Mouse (Mus musculus) limb, embryonic 11.5 days (tissue): ENCODE data around the gene Hpse2. TPM values are rescaled to one million over a fixed set of nuclear protein-coding genes. Genes with fewer than 3 reads are reported as not detected.

Source experiments
- ATAC-seq: fragments of 200-750 bp; cut with Nextera tagmentation; 2 replicates; pipeline ENCODE4 v1.8.0; 2017; ENCODE audit warnings: low read depth; ENCODE audit not compliant: insufficient number of reproducible peaks, low FRiP score, low TSS enrichment
- DNase-seq: peaks from one replicate; pipeline ENCODE4 v3.0.0-alpha.2; 2015; ENCODE audit warnings: low spot score
- H3K27ac ChIP-seq: fragments of 300-500 bp; sonication (generic); replicated peaks from 2 replicates; pipeline ENCODE4 v1.5.1; 2014; ENCODE audit warnings: low read depth, mild to moderate bottlenecking, low read length
- H3K27me3 ChIP-seq: fragments of 300-500 bp; sonication (generic); 2 replicates; pipeline ENCODE4 v1.6.1; 2014; ENCODE audit warnings: mild to moderate bottlenecking, low read length, mixed read lengths; ENCODE audit not compliant: control insufficient read depth, insufficient read depth
- H3K36me3 ChIP-seq: fragments of 300-500 bp; sonication (generic); 2 replicates; pipeline ENCODE4 v1.6.1; 2014; ENCODE audit warnings: mild to moderate bottlenecking, low read length, moderate library complexity, mixed read lengths; ENCODE audit not compliant: control insufficient read depth, insufficient read depth
- H3K4me1 ChIP-seq: fragments of 300-500 bp; sonication (generic); 2 replicates; pipeline ENCODE4 v1.6.1; 2014; ENCODE audit warnings: low read length, mixed read lengths; ENCODE audit not compliant: control insufficient read depth, insufficient read depth
- H3K4me2 ChIP-seq: fragments of 300-500 bp; sonication (generic); 2 replicates; pipeline ENCODE4 v1.6.1; 2014; ENCODE audit warnings: low read depth, mild to moderate bottlenecking, moderate library complexity; ENCODE audit not compliant: severe bottlenecking
- H3K4me3 ChIP-seq: fragments of 300-500 bp; sonication (generic); 2 replicates; pipeline ENCODE4 v1.5.1; 2014; ENCODE audit warnings: low read depth, low read length
- H3K9ac ChIP-seq: fragments of 300-500 bp; sonication (generic); 2 replicates; pipeline ENCODE4 v1.6.1; 2014; ENCODE audit warnings: mild to moderate bottlenecking, low read length
- H3K9me3 ChIP-seq: fragments of 300-500 bp; sonication (generic); 2 replicates; pipeline ENCODE4 v1.6.1; 2016; ENCODE audit warnings: low read length; ENCODE audit not compliant: control insufficient read depth
- WGBS: fragments of 180-500 bp; shearing (Covaris S2); extraction: QIAGEN DNeasy Blood & Tissue Kit; methylation state at CpG from one replicate; pipeline ENCODE4 v1.1.7; 2014; 5-methylcytosine and 5-hydroxymethylcytosine counted together
- polyA plus RNA-seq: library from polyadenylated mRNA; unstranded; fragments of >200 nt; fragmentation: Nextera tagmentation; extraction: Ambion mirVana; gene quantifications from 2 replicates; pipeline ENCODE4 v1.2.1, GENCODE M21; 2014

The Hpse2 gene
- polyA plus RNA-seq, 1 experiment from 2014 or later: 5.8 TPM

GRCm38 (mm10) chr19:42922610-42923009 lies 465.5 kb downstream of the Hpse2 start:
- ATAC-seq (no peak), DNase-seq (peak; percentile 48)
- H3K27me3 ChIP-seq: no peaks in the 10 kb centered on the region
- no peak overlapping the region for H3K4me3 ChIP-seq
- no peak overlapping the region; the same call in 1 of the 2 replicates for H3K27ac ChIP-seq
- no peaks in the 10 kb centered on the region for H3K9me3 ChIP-seq
- H3K4me2 ChIP-seq: no peak overlapping the region
- no peaks in the 10 kb centered on the region for H3K36me3 ChIP-seq
- no peak overlapping the region for H3K9ac ChIP-seq
- WGBS: 9% methylated on average over 3 of the region's 3 CpGs
- H3K4me1 ChIP-seq: 0 out of 2 replicates have a peak, but pooled peaks cover 2% of the 10 kb centered on the region

DNA sequence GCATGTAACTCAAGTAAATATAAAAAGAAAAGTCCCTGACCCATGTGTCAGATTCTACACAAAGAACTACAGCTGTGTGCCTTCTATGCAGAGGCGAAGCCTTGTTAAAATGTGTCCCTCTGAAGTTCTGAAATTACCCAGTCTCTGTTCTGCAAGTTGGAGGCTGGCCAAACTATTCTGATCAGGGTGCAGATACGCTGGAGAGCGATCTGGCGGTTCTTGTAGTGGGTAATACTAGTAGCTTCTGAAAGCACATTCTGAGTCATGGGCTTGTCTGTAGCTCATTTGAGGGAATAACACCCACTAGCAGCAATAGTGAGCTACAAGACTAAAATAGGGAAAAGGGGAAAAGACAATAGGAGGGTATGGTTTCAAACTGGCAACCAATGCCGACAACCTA lies 474.5 kb downstream of the Hpse2 start:
- no peaks in the 10 kb centered on the region for H3K27me3 ChIP-seq
- 91% methylated on average over 5 of the region's 5 CpGs for WGBS
- H3K9ac ChIP-seq: no peak overlapping the region
- no peaks in the 10 kb centered on the region for H3K36me3 ChIP-seq
- no peak overlapping the region for H3K4me3 ChIP-seq
- H3K4me1 ChIP-seq: no peaks in the 10 kb centered on the region
- no peak overlapping the region for H3K4me2 ChIP-seq
- no peak overlapping the region for H3K27ac ChIP-seq
- DNase-seq (no peak), ATAC-seq (no peak)
- H3K9me3 ChIP-seq: no peaks in the 10 kb centered on the region

- WGBS: 79% methylated on average over 4 of the region's 4 CpGs
- no peak for ATAC-seq
These were observed 478.4 kb downstream of the Hpse2 start for GRCm38 (mm10) chr19:42909719-42910118.

GRCm38 (mm10) chr19:42908553-42908952 lies 479.6 kb downstream of the Hpse2 start:
- no peaks in the 10 kb centered on the region for H3K36me3 ChIP-seq
- H3K9ac ChIP-seq: no peak overlapping the region
- no peak for ATAC-seq
- no peak overlapping the region for H3K4me2 ChIP-seq
- H3K4me1 ChIP-seq: no peaks in the 10 kb centered on the region; the same call in 1 of the 2 replicates
- DNase-seq: no peak
- no peak overlapping the region for H3K27ac ChIP-seq
- WGBS: 85% methylated on average over 6 of the region's 6 CpGs
- H3K4me3 ChIP-seq: no peak overlapping the region
- no peaks in the 10 kb centered on the region for H3K9me3 ChIP-seq
- no peaks in the 10 kb centered on the region for H3K27me3 ChIP-seq

More at GRCm38 (mm10) chr19:42909719-42910118, 478.4 kb downstream of the Hpse2 start:
- no peak overlapping the region for H3K4me3 ChIP-seq
- DNase-seq: no peak
- H3K9ac ChIP-seq: no peak overlapping the region
- no peak overlapping the region for H3K27ac ChIP-seq
- H3K4me1 ChIP-seq: no peaks in the 10 kb centered on the region; the same call in 1 of the 2 replicates
- no peaks in the 10 kb centered on the region for H3K27me3 ChIP-seq
- no peaks in the 10 kb centered on the region for H3K36me3 ChIP-seq
- no peak overlapping the region for H3K4me2 ChIP-seq
- no peaks in the 10 kb centered on the region for H3K9me3 ChIP-seq

DNA sequence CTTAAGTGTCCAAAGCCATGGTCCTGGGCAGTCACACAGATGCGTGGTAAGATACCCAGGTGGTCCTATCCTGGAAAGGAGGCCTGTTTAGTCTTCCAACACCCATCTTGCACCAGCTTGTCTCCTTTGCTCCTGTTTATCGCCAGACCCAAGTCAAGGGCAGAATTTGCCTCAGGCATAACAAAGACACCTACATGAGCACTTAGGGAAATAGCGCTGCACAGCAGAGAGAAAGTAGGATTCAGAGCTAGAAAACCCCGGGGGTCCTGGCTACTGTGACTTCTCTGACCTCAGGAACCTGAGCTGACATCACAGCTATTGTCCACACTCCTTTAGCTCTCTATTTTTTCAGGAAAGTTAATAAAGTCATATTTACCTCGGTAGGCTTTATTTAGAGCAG lies 481.8 kb downstream of the Hpse2 start:
- WGBS: 76% methylated on average over 5 of the region's 5 CpGs
- Histone ChIP-seq H3K9ac (no peak overlapping the region), H3K4me2 (no peak overlapping the region), H3K4me1 (peaks cover 4% of the 10 kb centered on the region), H3K9me3 (no peaks in the 10 kb centered on the region), H3K4me3 (no peak overlapping the region), H3K36me3 (no peaks in the 10 kb centered on the region), H3K27ac (no peak overlapping the region), H3K27me3 (no peaks in the 10 kb centered on the region)
- DNase-seq (no peak), ATAC-seq (no peak)

- ATAC-seq (no peak), DNase-seq (no peak)
- H3K27me3 ChIP-seq: no peaks in the 10 kb centered on the region
- H3K36me3 ChIP-seq: no peaks in the 10 kb centered on the region
- H3K4me3 ChIP-seq: no peak overlapping the region
- no peak overlapping the region for H3K9ac ChIP-seq
- peaks cover 4% of the 10 kb centered on the region for H3K4me1 ChIP-seq
- H3K27ac ChIP-seq: no peak overlapping the region
- 58% methylated on average over 7 of the region's 7 CpGs for WGBS
- no peaks in the 10 kb centered on the region for H3K9me3 ChIP-seq
- H3K4me2 ChIP-seq: no peak overlapping the region
These were observed 483.4 kb downstream of the Hpse2 start for GRCm38 (mm10) chr19:42904726-42905125.

- Histone ChIP-seq H3K27ac (no peak overlapping the region), H3K9ac (no peak overlapping the region), H3K36me3 (no peaks in the 10 kb centered on the region), H3K4me2 (no peak overlapping the region), H3K4me1 (peaks cover 4% of the 10 kb centered on the region), H3K27me3 (no peaks in the 10 kb centered on the region), H3K4me3 (no peak overlapping the region), H3K9me3 (no peaks in the 10 kb centered on the region)
- DNase-seq (no peak), ATAC-seq (no peak)
- 82% methylated on average over 4 of the region's 4 CpGs for WGBS
These were observed 483.9 kb downstream of the Hpse2 start for GRCm38 (mm10) chr19:42904240-42904639.

- ATAC-seq: no peak
- Histone ChIP-seq H3K4me1 (peaks cover 4% of the 10 kb centered on the region), H3K4me2 (no peak overlapping the region), H3K27ac (no peak overlapping the region), H3K36me3 (no peaks in the 10 kb centered on the region), H3K27me3 (no peaks in the 10 kb centered on the region), H3K9ac (no peak overlapping the region), H3K9me3 (no peaks in the 10 kb centered on the region), H3K4me3 (no peak overlapping the region)
- no peak for DNase-seq
- 90% methylated on average over 6 of the region's 6 CpGs for WGBS
These were observed 484.3 kb downstream of the Hpse2 start for GRCm38 (mm10) chr19:42903840-42904239.

GRCm38 (mm10) chr19:42902410-42903021 lies 485.6 kb downstream of the Hpse2 start:
- ATAC-seq (no peak), DNase-seq (no peak)
- Histone ChIP-seq H3K27me3 (no peaks in the 10 kb centered on the region), H3K4me1 (peaks cover 4% of the 10 kb centered on the region), H3K36me3 (no peaks in the 10 kb centered on the region), H3K4me3 (no peak overlapping the region), H3K4me2 (no peak overlapping the region), H3K9me3 (no peaks in the 10 kb centered on the region), H3K27ac (no peak overlapping the region), H3K9ac (no peak overlapping the region)
- 72% methylated on average over 6 of the region's 6 CpGs for WGBS
